Mouse (Mus musculus) liver, embryonic 14.5 days (tissue): ENCODE data around the gene Prrg2. TPM values are rescaled to one million over a fixed set of nuclear protein-coding genes. Genes with fewer than 3 reads are reported as not detected.

Experiments used
- ATAC-seq: fragments of 200-750 bp; cut with Nextera tagmentation; 2 replicates; pipeline ENCODE4 v1.8.0; 2017; ENCODE audit warnings: moderate number of reproducible peaks, mild to moderate bottlenecking, moderate library complexity; ENCODE audit not compliant: insufficient read depth
- DNase-seq, 3 experiments: peaks; one replicate each; pipeline ENCODE4 v3.0.0-alpha.2; 2012 to 2013; ENCODE audit warnings: low read depth in 3 of 3, low spot score in 3 of 3
- H3K27ac ChIP-seq: fragments of 300-500 bp; sonication (generic); 2 replicates; pipeline ENCODE4 v1.5.1; 2014; ENCODE audit warnings: moderate library complexity, mild to moderate bottlenecking, control low read depth, inconsistent platforms
- H3K27me3 ChIP-seq: fragments of 300-500 bp; sonication (generic); 2 replicates; pipeline ENCODE4 v1.6.1; 2014; ENCODE audit warnings: mild to moderate bottlenecking, low read length, moderate library complexity; ENCODE audit not compliant: control insufficient read depth, insufficient read depth
- H3K36me3 ChIP-seq: fragments of 300-500 bp; sonication (generic); replicated peaks from 2 replicates; pipeline ENCODE4 v1.6.1; 2014; ENCODE audit warnings: low read depth; ENCODE audit not compliant: control insufficient read depth, insufficient read depth
- H3K4me1 ChIP-seq, 2 experiments: fragments of 200-500 bp in 1 of 2; fragments of 300-500 bp in 1 of 2; sonication (generic) in 1 of 2; replicated peaks; 2 replicates each; pipeline ENCODE4 v1.6.1; 2012 to 2014; ENCODE audit warnings: antibody characterized with exemption in 1 of 2, inconsistent platforms in 1 of 2, low read length in 1 of 2; ENCODE audit not compliant: control insufficient read depth in 2 of 2, insufficient read depth in 2 of 2
- H3K4me2 ChIP-seq: fragments of 300-500 bp; sonication (generic); 2 replicates; pipeline ENCODE4 v1.6.1; 2014; ENCODE audit warnings: low read depth, mild to moderate bottlenecking, control low read depth, moderate library complexity
- H3K4me3 ChIP-seq, 2 experiments: fragments of 200-500 bp in 1 of 2; fragments of 300-500 bp in 1 of 2; sonication (generic) in 1 of 2; 2 replicates each; pipeline ENCODE4 v1.5.1; 2012 to 2014; ENCODE audit warnings: low read depth in 2 of 2, low read length in 2 of 2, mild to moderate bottlenecking in 2 of 2, control low read depth in 1 of 2, inconsistent platforms in 1 of 2, moderate library complexity in 1 of 2; ENCODE audit not compliant: insufficient read depth in 1 of 2
- H3K9ac ChIP-seq: fragments of 300-500 bp; sonication (generic); replicated peaks from 2 replicates; pipeline ENCODE4 v1.6.1; 2014; ENCODE audit warnings: mild to moderate bottlenecking, control low read depth, moderate library complexity
- H3K9me3 ChIP-seq: fragments of 300-500 bp; sonication (generic); 2 replicates; pipeline ENCODE4 v1.6.1; 2016; ENCODE audit warnings: low read length, mixed read lengths; ENCODE audit not compliant: control insufficient read depth
- CTCF ChIP-seq: IDR thresholded peaks from 2 replicates; pipeline ENCODE4 v1.5.1; 2016; ENCODE audit warnings: antibody characterized with exemption, low read depth, control low read depth
- EP300 ChIP-seq: IDR thresholded peaks from 2 replicates; pipeline ENCODE4 v1.6.1; 2016; ENCODE audit warnings: antibody characterized with exemption, low read depth
- WGBS: fragments of 180-500 bp; shearing (Covaris S2); extraction: QIAGEN DNeasy Blood & Tissue Kit; methylation state at CpG from one replicate; pipeline ENCODE4 v1.1.7; 2014; ENCODE audit not compliant: insufficient replicate concordance; 5-methylcytosine and 5-hydroxymethylcytosine counted together
- polyA plus RNA-seq, 2 experiments: library from polyadenylated mRNA; depleted of rRNA in 1 of 2; stranded (reverse) in 1 of 2; unstranded in 1 of 2; fragments of >200 nt; fragmentation: Nextera tagmentation in 1 of 2; extraction: Ambion mirVana in 1 of 2; gene quantifications; 2 replicates each; pipeline versions ENCODE4 v1.2.1 to v1.2.3; 2012 to 2014

The Prrg2 gene
- polyA plus RNA-seq, 2 experiments = 6.2 to 8.5 TPM

GRCm38 (mm10) chr7:45105491-45105890 is 43.0 kb upstream of the Prrg2 start:
- Histone ChIP-seq H3K4me3 (no peak overlapping the region), H3K27ac (no peak overlapping the region), H3K36me3 (no peaks in the 10 kb centered on the region), H3K4me2 (no peak overlapping the region), H3K9ac (no peak overlapping the region), H3K4me1 (peaks cover 0 to 5% of the 10 kb centered on the region in 2 experiments; a peak in 2 of 4 replicates), H3K27me3 (no peaks in the 10 kb centered on the region), H3K9me3 (no peaks in the 10 kb centered on the region)
- WGBS = 60% methylated on average over 8 of the region's 8 CpGs
- DNase-seq = no peak
- TF ChIP-seq EP300 (no peak), CTCF (no peak)
- ATAC-seq = no peak

GRCm38 (mm10) chr7:45104941-45105340 is 42.5 kb upstream of the Prrg2 start:
- Histone ChIP-seq H3K4me1 (peaks cover 0 to 5% of the 10 kb centered on the region in 2 experiments; a peak in 2 of 4 replicates), H3K9me3 (no peaks in the 10 kb centered on the region), H3K4me2 (no peak overlapping the region), H3K27ac (no peak overlapping the region), H3K9ac (no peak overlapping the region), H3K27me3 (no peaks in the 10 kb centered on the region), H3K36me3 (no peaks in the 10 kb centered on the region), H3K4me3 (no peak overlapping the region)
- TF ChIP-seq CTCF = no peak
- TF ChIP-seq EP300 = no peak
- DNase-seq = no peak
- 60% methylated on average over 5 of the region's 5 CpGs for WGBS
- ATAC-seq = no peak

GRCm38 (mm10) chr7:45103652-45104180 is 41.2 kb upstream of the Prrg2 start, which contains the start of gene Fcgrt:
TSS of gene Fcgrt (minus strand) at chr7:45103851.
- WGBS = 39% methylated on average over 7 of the region's 7 CpGs
- DNase-seq (no peak), ATAC-seq (peak; percentile 77)
- Histone ChIP-seq H3K27ac (no peak within 1 kb of the TSS), H3K4me3 (peak within 1 kb of the TSS; percentile 30 to 34), H3K9me3 (no peaks in the 10 kb centered on the region), H3K9ac (no peak within 1 kb of the TSS), H3K4me1 (peaks cover 0 to 5% of the 10 kb centered on the region in 2 experiments; a peak in 2 of 4 replicates), H3K36me3 (no peaks in the 10 kb centered on the region), H3K4me2 (peak within 1 kb of the TSS; percentile 53), H3K27me3 (no peaks in the 10 kb centered on the region)
- TF ChIP-seq CTCF (no peak), EP300 (no peak)

- H3K4me3 ChIP-seq = peak overlapping the region; percentile 30 to 34
- no peak overlapping the region for H3K9ac ChIP-seq
- peaks cover 0 to 5% of the 10 kb centered on the region in 2 experiments; a peak in 2 of 4 replicates for H3K4me1 ChIP-seq
- no peak overlapping the region for H3K27ac ChIP-seq
- peak overlapping the region; percentile 53 for H3K4me2 ChIP-seq
- H3K9me3 ChIP-seq = no peaks in the 10 kb centered on the region
- DNase-seq (no peak), ATAC-seq (no peak; the same call in 1 of the 2 replicates)
- H3K36me3 ChIP-seq = no peaks in the 10 kb centered on the region
- H3K27me3 ChIP-seq = no peaks in the 10 kb centered on the region
- TF ChIP-seq EP300 (no peak), CTCF (no peak)
- 62% methylated on average over 9 of the region's 9 CpGs for WGBS
Observed at GRCm38 (mm10) chr7:45102940-45103585, 40.6 kb upstream of the Prrg2 start.

DNA sequence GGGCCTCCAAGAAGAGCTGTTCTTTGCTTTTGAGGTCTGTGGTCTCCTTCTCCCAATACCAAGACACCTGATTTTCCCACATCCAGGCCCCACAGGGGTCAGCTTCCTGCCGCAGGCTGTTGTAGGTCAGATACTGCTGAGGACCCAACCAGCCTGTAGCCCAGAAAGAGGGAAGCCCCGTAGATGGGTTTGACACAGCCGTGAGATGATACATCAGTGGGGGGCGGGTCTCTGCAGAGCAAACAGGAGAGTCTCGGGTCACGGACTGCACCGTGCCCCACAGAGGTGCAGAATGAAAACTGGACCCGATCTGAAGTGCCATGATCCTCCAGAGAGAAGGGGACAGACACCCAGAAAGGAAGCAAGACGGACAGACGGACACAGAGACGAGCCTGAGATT is 40.0 kb upstream of the Prrg2 start:
- H3K4me1 ChIP-seq = peaks cover 0 to 5% of the 10 kb centered on the region in 2 experiments; a peak in 2 of 4 replicates
- peak overlapping the region; percentile 1 to 34; a peak in 2 of 4 replicates for H3K4me3 ChIP-seq
- H3K27ac ChIP-seq = no peak overlapping the region
- H3K4me2 ChIP-seq = peak overlapping the region; percentile 53
- no peaks in the 10 kb centered on the region for H3K9me3 ChIP-seq
- ATAC-seq = no peak
- H3K36me3 ChIP-seq = no peaks in the 10 kb centered on the region
- no peak for TF ChIP-seq CTCF
- no peak for TF ChIP-seq EP300
- H3K27me3 ChIP-seq = no peaks in the 10 kb centered on the region
- no peak overlapping the region for H3K9ac ChIP-seq
- no peak for DNase-seq
- WGBS = 41% methylated on average over 11 of the region's 11 CpGs
